18 mouse cellular contexts compared by ENCODE assay signal in the genomic region with DNA sequence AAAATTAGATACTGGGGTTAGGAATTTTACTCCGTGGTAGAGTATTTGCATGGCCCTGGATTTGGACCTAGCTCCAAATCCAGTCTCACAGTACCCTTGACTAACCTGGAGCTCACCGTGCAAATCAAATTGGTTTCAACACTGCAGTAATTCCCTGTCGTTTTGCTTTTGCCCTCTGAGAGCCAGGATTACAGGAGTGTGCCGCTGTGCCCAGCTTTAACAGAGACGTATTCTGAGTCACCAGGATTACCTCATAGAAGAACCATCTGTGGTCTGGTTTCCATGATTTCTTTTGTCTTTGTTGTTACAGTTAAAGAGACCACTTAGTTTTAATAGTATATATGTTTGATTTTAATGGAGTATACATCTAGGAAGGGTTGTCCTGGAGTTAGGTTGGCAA. TPM values are rescaled to one million over a fixed set of nuclear protein-coding genes. Genes with fewer than 3 reads are reported as not detected.
DNase-seq lines count a peak whose midpoint lies in the region.
"Had no signal": no experiment of that assay in that cellular context is flagged by ENCODE, and none has a peak within 500 bp of the region (broad histone marks: within the 10 kb centered on the region; RNA-seq: fewer than 3 reads in every experiment).

No protein-coding gene starts in this region.

- peak; percentile 31 for DNase-seq in adrenal gland, postnatal 14 days
- DNase-seq in adrenal gland, postnatal 4 days (ENCODE audit: low spot score in 2 of 2), result no peak
- peak; percentile 48 for DNase-seq in 3134 (ENCODE audit: extremely low read depth, insufficient read length, low spot score)
- peak; percentile 34 for DNase-seq in MN1 (ENCODE audit: low spot score)
- peak; percentile 83 for DNase-seq in gonadal fat pad, adult 2 months (ENCODE audit: low read depth)
- no peak for DNase-seq in retina, embryonic 14.5 days (ENCODE audit: low spot score)
- no peak for DNase-seq in heart, adult 18-20 months
- DNase-seq: adrenal gland, adult 8-10 months; B cell, adult 2 months; cerebellum, adult 11 months; cerebellum, adult 9-10 months; cerebellum, postnatal 25 days; forebrain, postnatal 0 days; gastrocnemius, adult 2 months; gastrocnemius, postnatal 25 days; heart, adult 2 months; heart, postnatal 14 days; kidney, adult 11 months had no signal

RNA-seq across cellular contexts. Expression of gene Prdx1, which starts 6.2 kb away (rescaled TPM):
- total RNA-seq in adrenal gland, postnatal 14 days (2021), result 546 and 672 TPM in 2 replicates
- total RNA-seq in adrenal gland, postnatal 4 days (2021), result 100 to 1,000 TPM; 471 to 527 TPM
- polyA plus RNA-seq in gonadal fat pad, adult 2 months (2012; rRNA removed), result 253 and 263 TPM in 2 replicates
- 100 to 1,000 TPM; 463 to 542 TPM for total RNA-seq in heart, adult 18-20 months (2021)

RNA-seq across cellular contexts. Expression of gene Akr1a1, which starts 27.7 kb away (rescaled TPM):
- 639 and 649 TPM in 2 replicates for total RNA-seq in adrenal gland, postnatal 14 days (2021)
- 100 to 1,000 TPM; 756 to 759 TPM for total RNA-seq in adrenal gland, postnatal 4 days (2021)
- 1,043 and 1,056 TPM in 2 replicates for polyA plus RNA-seq in gonadal fat pad, adult 2 months (2012; rRNA removed)
- total RNA-seq in heart, adult 18-20 months (2021), result 100 to 1,000 TPM; 310 to 328 TPM

RNA-seq across cellular contexts. Expression of gene Mmachc, which starts 29.1 kb away (rescaled TPM):
- total RNA-seq in adrenal gland, postnatal 14 days (2021), result 39.5 and 41.9 TPM in 2 replicates
- total RNA-seq in adrenal gland, postnatal 4 days (2021), result 10 to 100 TPM; 26.7 to 27.1 TPM
- 21.9 and 22.1 TPM in 2 replicates for polyA plus RNA-seq in gonadal fat pad, adult 2 months (2012; rRNA removed)
- 10 to 100 TPM; 55.3 to 55.9 TPM for total RNA-seq in heart, adult 18-20 months (2021)

RNA-seq across cellular contexts. Expression of gene Ccdc163, which starts 29.2 kb away (rescaled TPM):
- 18.8 and 19.6 TPM in 2 replicates for total RNA-seq in adrenal gland, postnatal 14 days (2021)
- 10 to 100 TPM; 22.3 to 22.6 TPM for total RNA-seq in adrenal gland, postnatal 4 days (2021)
- polyA plus RNA-seq in gonadal fat pad, adult 2 months (2012; rRNA removed), result 21.3 and 25.8 TPM in 2 replicates
- total RNA-seq in heart, adult 18-20 months (2021), result 1 to 10 TPM; 4.3 to 5.4 TPM

RNA-seq across cellular contexts. Expression of gene Tesk2, which starts 41.6 kb away (rescaled TPM):
- total RNA-seq in adrenal gland, postnatal 14 days (2021), result 4.9 and 5.1 TPM in 2 replicates
- 1 to 10 TPM; 7.0 to 7.4 TPM for total RNA-seq in adrenal gland, postnatal 4 days (2021)
- polyA plus RNA-seq in gonadal fat pad, adult 2 months (2012; rRNA removed), result 12.7 and 12.8 TPM in 2 replicates
- 1 to 10 TPM; 1.9 to 2.0 TPM for total RNA-seq in heart, adult 18-20 months (2021)

Comparison
In these comparisons a context has a peak if more than half of its experiments do, and no peak if none do; other contexts are left out.
1. DNase-seq: peak in adrenal gland, postnatal 14 days (single experiment), 3134 (single experiment), MN1 (single experiment) and gonadal fat pad, adult 2 months (single experiment); none in adrenal gland, postnatal 4 days (0 of 2), retina, embryonic 14.5 days (single experiment) and heart, adult 18-20 months (0 of 2).